Mouse (Mus musculus) lung, adult 2 months (tissue): ENCODE data around the gene Iqub. TPM values are rescaled to one million over a fixed set of nuclear protein-coding genes. Genes with fewer than 3 reads are reported as not detected.
A peak's percentile ranks its signal among the peaks of the same experiment; 100 is the strongest.

Source experiments
- DNase-seq: peaks from one replicate; pipeline ENCODE4 v3.0.0; 2022
- H3K4me1 ChIP-seq: fragments of 200-500 bp; 2 replicates; pipeline ENCODE4 v1.6.1; 2011; ENCODE audit warnings: low read length; ENCODE audit not compliant: control insufficient read depth, insufficient read depth
- H3K4me3 ChIP-seq: fragments of 200-500 bp; replicated peaks from 2 replicates; pipeline ENCODE3; 2011; ENCODE audit warnings: low read depth, mild to moderate bottlenecking, control low read depth, low read length; ENCODE audit errors: extremely low read depth
- CTCF ChIP-seq: fragments of 200-500 bp; IDR thresholded peaks from 2 replicates; pipeline ENCODE4 v1.5.1; 2011; ENCODE audit warnings: mild to moderate bottlenecking, low read length, control low read depth; ENCODE audit not compliant: insufficient read depth
- POLR2A ChIP-seq: fragments of 200-500 bp; IDR thresholded peaks from 2 replicates; pipeline ENCODE4 v1.6.1; 2011; ENCODE audit warnings: low read depth, mild to moderate bottlenecking, control low read depth, low read length, borderline replicate concordance; ENCODE audit errors: extremely low read depth
- WGBS: fragments of 180-500 bp; shearing (Covaris S2); methylation state at CpG from one replicate; pipeline ENCODE4 v1.1.7; 2018; 5-methylcytosine and 5-hydroxymethylcytosine counted together
- polyA plus RNA-seq: library from polyadenylated mRNA; depleted of rRNA; stranded (reverse); fragments of >200 nt; gene quantifications from 2 replicates; pipeline ENCODE4 v1.2.3, GENCODE M21; 2012

The Iqub gene
- polyA plus RNA-seq, 1 experiment: 0.75 TPM

DNA sequence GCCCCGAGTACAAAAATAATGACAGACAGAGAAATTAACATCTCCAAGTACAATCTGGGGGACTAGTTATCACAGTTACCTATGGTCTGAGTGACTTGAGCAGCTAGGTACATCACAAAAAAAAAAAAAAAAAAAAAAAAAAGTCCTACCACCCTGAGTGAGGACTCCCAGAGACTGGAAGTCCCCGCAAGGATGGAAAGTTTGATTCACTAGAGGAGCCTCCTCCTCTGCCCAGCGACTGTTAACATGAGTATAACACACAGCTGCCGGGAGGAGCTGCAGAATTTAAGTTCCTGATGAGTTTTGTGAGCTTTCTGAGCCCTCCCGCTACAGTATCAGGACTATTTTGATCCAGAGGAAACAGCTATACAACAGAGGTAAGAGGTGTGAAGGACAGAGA is 28.3 kb downstream of the Iqub start:
- TF ChIP-seq CTCF: no peak
- no peak for TF ChIP-seq POLR2A
- H3K4me1 ChIP-seq: no peaks in the 10 kb centered on the region
- no peak for DNase-seq
- 71% methylated on average over 5 of the region's 5 CpGs for WGBS
- no peak overlapping the region for H3K4me3 ChIP-seq

DNA sequence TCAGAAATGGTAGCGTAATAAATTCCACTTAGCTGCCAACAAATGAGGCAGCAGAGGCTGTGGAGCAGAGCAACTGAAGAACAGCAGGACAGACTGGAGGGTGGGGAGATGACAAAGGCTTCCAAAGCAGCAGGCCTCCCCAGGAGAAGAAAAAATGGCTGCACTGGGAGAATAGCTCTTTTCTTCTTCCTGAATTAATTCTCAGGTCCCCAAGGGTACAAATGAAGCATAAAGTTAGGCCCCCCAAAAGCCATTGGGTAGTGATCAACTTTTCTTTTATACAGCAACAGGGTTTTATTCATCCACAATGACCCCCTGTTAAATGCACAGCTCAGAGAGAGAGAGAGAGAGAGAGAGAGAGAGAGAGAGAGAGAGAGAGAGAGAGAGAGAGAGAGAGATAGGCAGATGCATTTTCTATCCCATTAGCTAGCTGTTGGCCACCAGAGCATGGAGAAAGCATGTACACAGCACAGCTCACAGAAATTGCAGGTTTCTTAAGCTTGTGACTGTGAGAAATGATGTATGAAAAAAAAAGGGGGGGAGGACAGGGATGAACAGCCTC is 44.2 kb downstream of the Iqub start:
- TF ChIP-seq CTCF: no peak
- no peak for TF ChIP-seq POLR2A
- Histone ChIP-seq H3K4me1 (no peaks in the 10 kb centered on the region), H3K4me3 (no peak overlapping the region)
- 76% methylated on average over 1 of the region's 1 CpGs for WGBS
- DNase-seq: no peak

DNA sequence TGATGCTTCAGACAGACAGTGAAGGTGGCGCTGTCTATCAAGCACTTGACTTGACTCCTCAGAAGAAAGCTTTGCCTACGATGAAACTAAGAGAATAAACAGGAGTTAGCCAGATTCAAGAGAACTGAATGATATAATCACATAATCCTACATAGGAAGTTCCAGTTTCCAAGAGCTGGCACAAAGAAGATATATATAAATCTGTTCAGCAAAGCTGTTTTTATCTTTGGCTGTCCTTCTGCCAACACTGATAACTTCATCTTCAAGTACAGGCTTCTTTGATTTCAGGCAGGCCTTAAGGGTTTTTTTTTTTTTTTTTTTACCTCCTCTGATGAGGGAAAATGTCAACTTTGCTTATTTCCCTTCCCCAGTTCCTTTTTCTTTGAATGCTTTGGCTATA is 44.7 kb downstream of the Iqub start:
- Histone ChIP-seq H3K4me3 (no peak overlapping the region), H3K4me1 (no peaks in the 10 kb centered on the region)
- 84% methylated on average over 2 of the region's 2 CpGs for WGBS
- TF ChIP-seq POLR2A (no peak), CTCF (no peak)
- no peak for DNase-seq

DNA sequence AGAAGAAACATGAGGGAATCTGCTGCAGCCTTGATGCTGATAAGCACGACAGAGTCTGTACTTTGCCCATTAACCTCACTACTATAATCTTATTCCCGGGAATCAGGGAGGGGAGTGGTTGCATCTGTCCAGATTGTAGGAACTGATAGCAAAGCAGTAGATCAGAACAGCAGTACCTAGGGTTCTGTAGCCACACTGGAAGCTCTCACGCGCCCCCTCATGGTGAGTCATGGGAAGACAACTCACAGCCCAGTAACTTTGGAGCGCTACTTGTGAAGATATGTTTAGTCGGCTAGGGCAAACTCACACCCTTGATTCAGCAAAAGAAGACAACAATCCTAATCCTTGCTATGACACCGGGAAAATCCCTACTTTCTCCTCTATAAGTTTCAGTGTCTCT is 58.8 kb downstream of the Iqub start:
- DNase-seq: peak; percentile 46

DNA sequence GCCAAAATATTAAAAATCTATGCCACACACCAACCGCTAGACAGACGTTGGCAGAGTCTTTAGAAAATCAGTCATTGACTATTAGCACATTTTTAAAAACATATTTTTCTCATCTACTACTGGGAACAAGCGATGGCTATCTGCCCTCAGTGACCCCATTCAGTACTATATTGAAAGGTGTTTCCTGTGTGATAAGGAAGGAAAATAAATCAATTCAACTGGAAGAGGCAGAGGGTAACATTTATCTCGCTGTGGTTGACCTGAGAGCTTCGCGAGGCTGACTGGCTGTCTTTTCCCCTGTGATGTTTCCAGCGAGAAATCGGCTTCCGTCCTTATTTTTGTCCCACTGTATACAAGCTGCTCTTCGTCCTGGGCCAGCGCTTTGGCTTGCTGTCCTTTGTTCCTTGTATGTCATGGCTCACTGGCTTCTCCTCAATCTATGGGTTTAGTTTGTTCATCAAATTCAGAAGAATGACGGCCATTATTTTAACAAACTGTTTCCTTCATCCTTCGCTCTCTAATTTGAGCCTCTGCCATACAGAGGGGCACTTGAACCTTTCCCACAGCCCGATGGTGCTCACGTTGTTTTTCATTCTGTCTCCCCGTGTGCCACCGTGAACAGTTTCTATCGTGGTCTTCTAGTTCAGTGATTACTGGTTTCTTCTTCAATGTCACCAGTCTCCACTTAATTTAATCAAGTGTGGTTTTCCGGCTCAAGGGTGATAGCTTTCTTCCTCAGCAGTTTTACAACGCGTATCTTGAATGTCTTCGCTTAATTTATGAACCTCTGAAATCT is 63.6 kb downstream of the Iqub start:
- no peak for TF ChIP-seq CTCF
- no peak for TF ChIP-seq POLR2A
- DNase-seq: no peak
- Histone ChIP-seq H3K4me1 (no peaks in the 10 kb centered on the region), H3K4me3 (no peak overlapping the region)
- WGBS: 37% methylated on average over 22 of the region's 22 CpGs

More for the DNA sequence above, 58.8 kb downstream of the Iqub start:
- Histone ChIP-seq H3K4me3 (no peak overlapping the region), H3K4me1 (no peaks in the 10 kb centered on the region)
- 35% methylated on average over 7 of the region's 7 CpGs for WGBS
- TF ChIP-seq CTCF (peak; percentile 73), POLR2A (no peak)

DNA sequence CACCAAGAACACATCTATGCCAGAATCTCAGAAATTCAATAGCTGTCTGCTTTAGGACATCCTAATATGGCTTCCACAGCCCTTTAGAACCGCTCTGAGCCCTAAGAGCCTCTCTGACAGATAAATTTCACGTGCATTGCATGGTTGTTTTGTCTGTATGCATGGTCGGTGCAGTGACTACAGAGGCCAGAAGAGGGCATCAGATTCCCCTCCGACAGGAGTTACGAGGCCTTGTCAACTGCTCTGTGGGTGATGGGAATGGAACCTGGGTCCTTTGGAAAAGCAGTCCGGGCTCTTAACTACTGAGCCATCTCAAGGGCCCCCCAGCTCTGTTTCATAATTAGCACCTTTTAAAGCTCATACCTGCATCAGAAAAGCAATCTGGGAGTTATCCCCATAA is 64.6 kb downstream of the Iqub start:
- Histone ChIP-seq H3K4me1 (no peaks in the 10 kb centered on the region), H3K4me3 (no peak overlapping the region)
- TF ChIP-seq POLR2A (no peak), CTCF (no peak)
- WGBS: 87% methylated on average over 6 of the region's 6 CpGs
- DNase-seq: no peak

DNA sequence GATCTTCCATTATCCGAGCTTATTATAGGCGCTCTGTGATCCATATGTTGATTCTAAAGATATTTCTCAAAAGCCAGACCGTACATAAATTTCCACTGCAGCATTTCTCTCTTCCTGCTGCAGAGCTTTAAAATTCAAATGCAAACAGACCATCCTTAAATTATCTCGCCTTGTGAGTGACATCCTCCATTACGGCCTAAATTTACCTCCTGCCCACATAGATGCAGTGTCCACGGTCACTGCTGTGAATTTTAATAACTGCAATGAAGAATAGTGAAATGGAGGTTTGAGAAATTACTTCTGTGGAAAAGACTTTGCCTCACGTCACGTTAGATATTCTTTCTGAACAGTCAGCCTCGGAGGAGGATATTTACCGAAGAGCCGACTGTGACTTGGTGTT is 98.8 kb downstream of the Iqub start:
- 86% methylated on average over 11 of the region's 11 CpGs for WGBS
- no peak for DNase-seq
- no peaks in the 10 kb centered on the region for H3K4me1 ChIP-seq
- H3K4me3 ChIP-seq: no peak overlapping the region
- TF ChIP-seq CTCF (no peak), POLR2A (no peak)

DNA sequence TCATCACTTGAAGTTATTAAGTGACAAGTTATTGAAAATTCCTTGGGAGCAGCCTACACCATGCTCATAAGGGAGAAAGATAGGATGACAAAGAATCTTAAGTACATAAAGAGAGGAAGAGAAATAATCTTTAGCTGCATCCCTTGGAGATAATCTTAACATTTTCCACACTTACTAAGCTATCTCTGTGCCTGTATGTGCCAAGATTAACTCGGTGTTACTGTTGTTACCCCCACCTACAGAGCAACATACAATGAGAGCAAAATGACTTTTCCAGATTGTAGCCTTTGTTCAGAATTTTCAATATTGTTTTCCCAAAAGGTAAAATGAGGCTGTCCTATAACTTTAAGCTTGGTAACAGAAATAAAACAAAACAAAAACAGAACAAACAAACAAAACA is 99.4 kb downstream of the Iqub start:
- DNase-seq: no peak
- no peak overlapping the region for H3K4me3 ChIP-seq
- no peaks in the 10 kb centered on the region for H3K4me1 ChIP-seq
- 69% methylated on average over 1 of the region's 1 CpGs for WGBS
- no peak for TF ChIP-seq CTCF
- TF ChIP-seq POLR2A: no peak

DNA sequence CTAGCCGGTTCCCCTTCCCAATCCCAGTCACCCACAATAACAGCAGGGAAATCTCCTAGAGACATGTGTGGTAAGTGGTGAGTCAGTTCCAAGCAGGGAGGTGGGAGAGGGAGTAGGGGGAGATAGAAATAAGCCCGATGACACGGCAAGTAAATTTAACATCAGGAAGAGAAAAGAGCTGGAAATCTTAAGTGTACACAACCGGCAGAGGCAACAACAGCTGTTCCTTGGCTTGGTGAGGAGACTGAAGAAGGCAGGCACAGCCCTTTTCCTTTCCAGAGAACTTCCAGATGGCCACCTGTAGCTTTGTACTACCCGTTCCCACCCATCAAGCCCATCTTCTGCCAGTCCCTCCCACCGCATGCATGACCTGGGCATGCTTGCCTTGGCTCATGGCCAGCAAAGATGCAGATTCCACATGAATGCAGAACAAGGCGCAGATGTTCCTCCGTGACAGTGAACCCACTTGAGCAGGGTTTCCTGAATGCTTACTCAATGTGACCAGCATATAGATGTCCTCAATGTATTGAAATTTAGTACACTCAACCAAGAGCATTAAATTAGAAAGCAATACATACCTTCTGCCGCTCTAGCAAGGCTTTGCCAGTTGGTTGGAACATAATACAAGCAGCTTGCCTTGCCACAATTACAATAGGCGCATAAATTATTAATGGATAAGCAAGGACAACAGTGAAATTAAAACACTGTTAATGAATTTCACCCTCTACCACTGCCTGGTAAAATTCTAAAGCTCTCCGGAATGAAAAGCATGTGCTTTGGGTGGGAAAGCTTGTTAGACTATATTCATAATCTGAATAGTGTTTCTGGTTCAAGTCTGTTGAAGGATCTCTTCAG is 106.1 kb downstream of the Iqub start:
- TF ChIP-seq POLR2A (no peak), CTCF (no peak)
- no peak for DNase-seq
- H3K4me3 ChIP-seq: no peak overlapping the region
- H3K4me1 ChIP-seq: no peaks in the 10 kb centered on the region
- WGBS: 76% methylated on average over 11 of the region's 11 CpGs
